Mouse (Mus musculus) cortical plate, adult 2 months (tissue): ENCODE data around the gene Adnp.

Experiments
- CTCF ChIP-seq: fragments of 200-500 bp; IDR thresholded peaks from 2 replicates; pipeline ENCODE4 v1.5.1; 2011; ENCODE audit warnings: mild to moderate bottlenecking, control low read depth, low read length; ENCODE audit not compliant: insufficient read depth; ENCODE audit errors: extremely low read depth
- POLR2A ChIP-seq: fragments of 200-500 bp; IDR thresholded peaks from 2 replicates; pipeline ENCODE4 v1.6.1; 2011; ENCODE audit warnings: mild to moderate bottlenecking, low read length, control low read depth; ENCODE audit not compliant: insufficient read depth; ENCODE audit errors: extremely low read depth

GRCm38 (mm10) chr2:168155666-168156065 lies 51.2 kb downstream of the Adnp start:
- no peak for TF ChIP-seq CTCF
- TF ChIP-seq POLR2A = no peak
